Mouse (Mus musculus) kidney, embryonic 15.5 days (tissue): Measurements from ENCODE around the gene Fam166a. TPM values are rescaled to one million over a fixed set of nuclear protein-coding genes. Genes with fewer than 3 reads are reported as not detected.
"Not testable (repeated sequence)": the region's sequence is repeated elsewhere in the genome, so short reads cannot be mapped to it uniquely, and the experiment has no call there.

ENCODE experiments used
- ATAC-seq: fragments of 200-750 bp; cut with Nextera tagmentation; replicated peaks from 2 replicates; pipeline ENCODE4 v1.8.0; 2017; ENCODE audit warnings: moderate TSS enrichment; ENCODE audit not compliant: low FRiP score
- H3K27ac ChIP-seq: fragments of 300-500 bp; sonication (generic); 2 replicates; pipeline ENCODE4 v1.5.1; 2015; ENCODE audit warnings: mild to moderate bottlenecking, inconsistent platforms
- H3K27me3 ChIP-seq: fragments of 300-500 bp; sonication (generic); 2 replicates; pipeline ENCODE4 v1.6.1; 2015; ENCODE audit warnings: inconsistent platforms
- H3K36me3 ChIP-seq: fragments of 300-500 bp; sonication (generic); 2 replicates; pipeline ENCODE4 v1.6.1; 2015; ENCODE audit warnings: inconsistent platforms
- H3K4me1 ChIP-seq: fragments of 300-500 bp; sonication (generic); 2 replicates; pipeline ENCODE4 v1.6.1; 2015; ENCODE audit warnings: inconsistent platforms
- H3K4me2 ChIP-seq: fragments of 300-500 bp; sonication (generic); 2 replicates; pipeline ENCODE4 v1.6.1; 2015; ENCODE audit warnings: moderate library complexity, mild to moderate bottlenecking, inconsistent platforms
- H3K4me3 ChIP-seq: fragments of 300-500 bp; sonication (generic); replicated peaks from 2 replicates; pipeline ENCODE4 v1.5.1; 2015; ENCODE audit warnings: mild to moderate bottlenecking, inconsistent platforms
- H3K9ac ChIP-seq: fragments of 300-500 bp; sonication (generic); 2 replicates; pipeline ENCODE4 v1.6.1; 2015; ENCODE audit warnings: mild to moderate bottlenecking, inconsistent platforms
- H3K9me3 ChIP-seq: fragments of 300-500 bp; sonication (generic); replicated peaks from 2 replicates; pipeline ENCODE4 v1.6.1; 2016; ENCODE audit warnings: inconsistent platforms
- WGBS: fragments of 180-500 bp; shearing (Covaris S2); methylation state at CpG from one replicate; pipeline ENCODE4 v1.1.7; 2015; ENCODE audit warnings: mixed read lengths; 5-methylcytosine and 5-hydroxymethylcytosine counted together
- polyA plus RNA-seq: library from polyadenylated mRNA; unstranded; fragments of >200 nt; fragmentation: Nextera tagmentation; extraction: Ambion mirVana; gene quantifications from 2 replicates; pipeline ENCODE4 v1.2.1, GENCODE M21; 2015

The Fam166a gene
- polyA plus RNA-seq, 1 experiment from 2014 or later = 1.4 TPM

GRCm38 (mm10) chr2:25257250-25257649 is 38.7 kb downstream of the Fam166a start:
- peaks cover 24% of the 10 kb centered on the region for H3K4me1 ChIP-seq
- H3K4me3 ChIP-seq, H3K9me3 ChIP-seq, H3K27ac ChIP-seq, ATAC-seq, H3K4me2 ChIP-seq, H3K9ac ChIP-seq, H3K27me3 ChIP-seq: not testable (repeated sequence)
- 84% methylated on average over 5 of the region's 5 CpGs for WGBS
- peaks cover 14% of the 10 kb centered on the region for H3K36me3 ChIP-seq

- Histone ChIP-seq H3K27me3 (peaks cover 5% of the 10 kb centered on the region), H3K4me3 (no peak overlapping the region), H3K9ac (no peak overlapping the region), H3K27ac (no peak overlapping the region), H3K4me1 (peaks cover 36% of the 10 kb centered on the region), H3K36me3 (no peaks in the 10 kb centered on the region), H3K9me3 (no peaks in the 10 kb centered on the region), H3K4me2 (no peak overlapping the region)
- ATAC-seq = no peak
- 60% methylated on average over 2 of the region's 2 CpGs for WGBS
Measured at GRCm38 (mm10) chr2:25258887-25259286, 40.3 kb downstream of the Fam166a start.

GRCm38 (mm10) chr2:25261870-25262269 is 43.3 kb downstream of the Fam166a start:
- peak; percentile 24 for ATAC-seq
- Histone ChIP-seq H3K27ac (peak overlapping the region; percentile 42), H3K4me3 (peak overlapping the region; percentile 76)

GRCm38 (mm10) chr2:25262291-25262767 is 43.8 kb downstream of the Fam166a start, which contains the start of gene Tprn:
Gene Tprn (plus strand): TSS chr2:25262618.
- peaks cover 11% of the 10 kb centered on the region for H3K27me3 ChIP-seq
- no peaks in the 10 kb centered on the region for H3K36me3 ChIP-seq
- H3K27ac ChIP-seq = peak within 1 kb of the TSS; percentile 76
- ATAC-seq = peak; percentile 98
- peak within 1 kb of the TSS; percentile 76 for H3K4me3 ChIP-seq
- H3K4me2 ChIP-seq = peak within 1 kb of the TSS; percentile 97
- under 1% methylated on average over 39 of the region's 39 CpGs for WGBS
- H3K9me3 ChIP-seq = no peaks in the 10 kb centered on the region
- H3K9ac ChIP-seq = peak within 1 kb of the TSS; percentile 66
- H3K4me1 ChIP-seq = peaks cover 50% of the 10 kb centered on the region

More at GRCm38 (mm10) chr2:25261870-25262269, 43.3 kb downstream of the Fam166a start:
- Histone ChIP-seq H3K27me3 (peaks cover 11% of the 10 kb centered on the region), H3K9me3 (no peaks in the 10 kb centered on the region), H3K36me3 (no peaks in the 10 kb centered on the region), H3K4me1 (peaks cover 48% of the 10 kb centered on the region), H3K9ac (peak overlapping the region; percentile 35; the same call in 1 of the 2 replicates), H3K4me2 (peak overlapping the region; percentile 97)
- WGBS = 51% methylated on average over 12 of the region's 12 CpGs

- H3K27me3 ChIP-seq = peaks cover 11% of the 10 kb centered on the region
- no peaks in the 10 kb centered on the region for H3K9me3 ChIP-seq
- H3K4me1 ChIP-seq = peaks cover 52% of the 10 kb centered on the region
- H3K27ac ChIP-seq = peak overlapping the region; percentile 76
- no peaks in the 10 kb centered on the region for H3K36me3 ChIP-seq
- under 1% methylated on average over 82 of the region's 82 CpGs for WGBS
- peak overlapping the region; percentile 97 for H3K4me2 ChIP-seq
- peak overlapping the region; percentile 66 for H3K9ac ChIP-seq
- peak overlapping the region; percentile 76 for H3K4me3 ChIP-seq
- peak; percentile 9; the same call in 1 of the 2 replicates for ATAC-seq
Measured at GRCm38 (mm10) chr2:25262795-25263622, 44.5 kb downstream of the Fam166a start.

GRCm38 (mm10) chr2:25263623-25264285 is 45.2 kb downstream of the Fam166a start:
- Histone ChIP-seq H3K27ac (no peak overlapping the region), H3K27me3 (peaks cover 11% of the 10 kb centered on the region), H3K4me3 (peak overlapping the region; percentile 76), H3K4me2 (peak overlapping the region; percentile 97), H3K4me1 (peaks cover 52% of the 10 kb centered on the region), H3K36me3 (peaks cover 4% of the 10 kb centered on the region), H3K9me3 (no peaks in the 10 kb centered on the region), H3K9ac (peak overlapping the region; percentile 66)
- WGBS = 19% methylated on average over 12 of the region's 12 CpGs
- ATAC-seq = no peak

- Histone ChIP-seq H3K4me1 (peaks cover 52% of the 10 kb centered on the region), H3K4me2 (peak overlapping the region; percentile 97), H3K4me3 (peak overlapping the region; percentile 76; the same call in 1 of the 2 replicates), H3K9ac (peak overlapping the region; percentile 66; the same call in 1 of the 2 replicates), H3K27me3 (peaks cover 11% of the 10 kb centered on the region), H3K9me3 (no peaks in the 10 kb centered on the region), H3K27ac (no peak overlapping the region), H3K36me3 (peaks cover 9% of the 10 kb centered on the region)
- ATAC-seq = no peak
- 78% methylated on average over 5 of the region's 5 CpGs for WGBS
Measured at GRCm38 (mm10) chr2:25264286-25264660, 45.7 kb downstream of the Fam166a start.

GRCm38 (mm10) chr2:25264851-25265250 is 46.3 kb downstream of the Fam166a start:
- H3K9ac ChIP-seq = no peak overlapping the region
- H3K27ac ChIP-seq = no peak overlapping the region
- H3K9me3 ChIP-seq = no peaks in the 10 kb centered on the region
- peaks cover 11% of the 10 kb centered on the region for H3K27me3 ChIP-seq
- 78% methylated on average over 3 of the region's 3 CpGs for WGBS
- H3K4me3 ChIP-seq = no peak overlapping the region
- no peak for ATAC-seq
- peaks cover 15% of the 10 kb centered on the region for H3K36me3 ChIP-seq
- peaks cover 52% of the 10 kb centered on the region for H3K4me1 ChIP-seq
- H3K4me2 ChIP-seq = peak overlapping the region; percentile 97; the same call in 1 of the 2 replicates

GRCm38 (mm10) chr2:25265897-25266656 is 47.5 kb downstream of the Fam166a start:
- Histone ChIP-seq H3K4me3 (peak overlapping the region; percentile 10; the same call in 1 of the 2 replicates), H3K4me1 (peaks cover 59% of the 10 kb centered on the region), H3K9ac (peak overlapping the region; percentile 2; the same call in 1 of the 2 replicates), H3K36me3 (peaks cover 25% of the 10 kb centered on the region), H3K27me3 (peaks cover 11% of the 10 kb centered on the region), H3K4me2 (peak overlapping the region; percentile 97), H3K9me3 (no peaks in the 10 kb centered on the region), H3K27ac (no peak overlapping the region)
- WGBS = 71% methylated on average over 6 of the region's 6 CpGs
- ATAC-seq = no peak

GRCm38 (mm10) chr2:25266720-25267119 is 48.2 kb downstream of the Fam166a start:
- H3K9ac ChIP-seq = peak overlapping the region; percentile 2; the same call in 1 of the 2 replicates
- H3K27ac ChIP-seq = no peak overlapping the region
- H3K4me3 ChIP-seq = no peak overlapping the region
- H3K4me1 ChIP-seq = peaks cover 65% of the 10 kb centered on the region
- H3K27me3 ChIP-seq = peaks cover 11% of the 10 kb centered on the region
- peak overlapping the region; percentile 97; the same call in 1 of the 2 replicates for H3K4me2 ChIP-seq
- 33% methylated on average over 2 of the region's 2 CpGs for WGBS
- peaks cover 25% of the 10 kb centered on the region for H3K36me3 ChIP-seq
- H3K9me3 ChIP-seq = no peaks in the 10 kb centered on the region
- no peak for ATAC-seq

GRCm38 (mm10) chr2:25267241-25267640 is 48.7 kb downstream of the Fam166a start:
- no peak overlapping the region for H3K27ac ChIP-seq
- no peak for ATAC-seq

More at GRCm38 (mm10) chr2:25267241-25267640, 48.7 kb downstream of the Fam166a start:
- H3K4me1 ChIP-seq = peaks cover 61% of the 10 kb centered on the region
- H3K9me3 ChIP-seq = no peaks in the 10 kb centered on the region
- H3K4me3 ChIP-seq = no peak overlapping the region
- no peak overlapping the region for H3K4me2 ChIP-seq
- H3K27me3 ChIP-seq = peaks cover 11% of the 10 kb centered on the region
- no peak overlapping the region for H3K9ac ChIP-seq
- peaks cover 25% of the 10 kb centered on the region for H3K36me3 ChIP-seq
